Mouse (Mus musculus) small intestine, adult 2 months (tissue): ENCODE measurements at regions not wholly inside any gene's neighbourhood (a gene's known extent, or its start where the extent isn't known, plus 50 kb on each side); places are given as distances from the start of the nearest gene placed in this dataset.

Source experiments
- CTCF ChIP-seq: fragments of 200-500 bp; IDR thresholded peaks from 2 replicates; pipeline ENCODE4 v1.5.1; 2012; ENCODE audit warnings: low read depth, mild to moderate bottlenecking, control low read depth, inconsistent platforms, low read length, moderate library complexity, mixed read lengths; ENCODE audit not compliant: insufficient replicate concordance, insufficient read length; ENCODE audit errors: extremely low read depth
- POLR2A ChIP-seq: fragments of 200-500 bp; IDR thresholded peaks from 2 replicates; pipeline ENCODE4 v1.6.1; 2012; ENCODE audit warnings: low read depth, mild to moderate bottlenecking, control low read depth, inconsistent platforms, low read length, moderate library complexity

GRCm38 (mm10) chr3:38585509-38585908 lies 100.9 kb upstream of the Ankrd50 start:
- TF ChIP-seq CTCF: no peak
- TF ChIP-seq POLR2A: no peak
